Mouse (Mus musculus): ENCODE data around the gene Med16.

Gene Med16

GRCm38 (mm10) chr10:79880721-79881120 is 28.0 kb downstream of the Med16 start:
- no peak for DNase-seq

GRCm38 (mm10) chr10:79879527-79879926 is 29.2 kb downstream of the Med16 start:
- DNase-seq = no peak

GRCm38 (mm10) chr10:79877757-79878156 is 31.0 kb downstream of the Med16 start:
- DNase-seq = peak; percentile 74

- no peak for DNase-seq
Observed at GRCm38 (mm10) chr10:79877174-79877573, 31.5 kb downstream of the Med16 start.

- DNase-seq = no peak
Observed at GRCm38 (mm10) chr10:79874290-79874862, 34.3 kb downstream of the Med16 start, which contains the start of the genes Prtn3 and Plppr3. Prtn3 (plus strand) TSS chr10:79874476. Plppr3 (minus strand) TSS chr10:79874634.

GRCm38 (mm10) chr10:79873715-79874289 is 34.9 kb downstream of the Med16 start:
- no peak for DNase-seq

- no peak for DNase-seq
Observed at GRCm38 (mm10) chr10:79873313-79873712, 35.4 kb downstream of the Med16 start.

- no peak for DNase-seq
Observed at GRCm38 (mm10) chr10:79872862-79873261, 35.9 kb downstream of the Med16 start.

- no peak for DNase-seq
Observed at GRCm38 (mm10) chr10:79871845-79872244, 36.9 kb downstream of the Med16 start.

GRCm38 (mm10) chr10:79866601-79867000 is 42.1 kb downstream of the Med16 start:
- no peak for DNase-seq

- peak; percentile 73 for DNase-seq
Observed at GRCm38 (mm10) chr10:79865801-79866295, 42.9 kb downstream of the Med16 start.

- DNase-seq = peak; percentile 17
Observed at GRCm38 (mm10) chr10:79865189-79865601, 43.5 kb downstream of the Med16 start.

- DNase-seq = peak; percentile 32
Observed at GRCm38 (mm10) chr10:79864351-79865188, 44.2 kb downstream of the Med16 start.

GRCm38 (mm10) chr10:79862925-79863324 is 45.8 kb downstream of the Med16 start:
- peak; percentile 35 for DNase-seq

GRCm38 (mm10) chr10:79862049-79862788 is 46.5 kb downstream of the Med16 start:
- peak; percentile 14 for DNase-seq

- peak; percentile 76 for DNase-seq
Observed at GRCm38 (mm10) chr10:79861230-79862048, 47.3 kb downstream of the Med16 start.

- peak; percentile 25 for DNase-seq
Observed at GRCm38 (mm10) chr10:79860079-79860911, 48.4 kb downstream of the Med16 start.

- no peak for DNase-seq
Observed at GRCm38 (mm10) chr10:79859116-79859515, 49.6 kb downstream of the Med16 start.

- peak; percentile 70 for DNase-seq
Observed at GRCm38 (mm10) chr10:79858416-79859074, 50.2 kb downstream of the Med16 start.

GRCm38 (mm10) chr10:79857894-79858293 is 50.8 kb downstream of the Med16 start:
- no peak for DNase-seq

- peak; percentile 81 for DNase-seq
Observed at GRCm38 (mm10) chr10:79857452-79857811, 51.3 kb downstream of the Med16 start.
